Comparison of ENCODE assay signal across 9 mouse cellular contexts in the genomic region with DNA sequence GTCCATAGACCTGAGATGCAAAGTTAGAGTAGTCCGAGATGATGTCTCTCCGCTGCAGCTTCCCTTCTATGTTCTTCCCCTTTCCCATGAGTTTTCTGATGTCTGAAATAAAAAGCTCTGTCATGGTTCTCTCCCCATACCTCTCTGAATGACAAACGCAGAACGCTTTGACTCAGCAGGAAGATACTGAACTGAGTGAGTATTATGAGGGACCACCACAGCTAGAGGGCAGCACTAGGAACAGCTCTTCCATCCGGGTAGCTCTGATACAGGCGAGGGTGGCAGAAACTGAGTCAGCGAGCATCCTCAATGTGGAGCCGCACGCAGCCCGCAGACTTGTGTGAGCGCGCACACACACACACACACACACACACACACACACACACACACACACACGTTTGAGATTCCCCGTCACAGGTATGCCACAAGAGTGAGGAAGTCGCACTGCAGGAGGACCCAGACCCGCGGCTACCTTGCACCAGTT. TPM values are rescaled to one million over a fixed set of nuclear protein-coding genes. Genes with fewer than 3 reads are reported as not detected.
DNase-seq lines count a peak whose midpoint lies in the region; ATAC-seq and TF ChIP-seq lines count a peak whose summit lies in the region.
"Had no signal": no experiment of that assay in that cellular context is flagged by ENCODE, and none has a peak within 500 bp of the region (broad histone marks: within the 10 kb centered on the region; RNA-seq: fewer than 3 reads in every experiment).

No protein-coding gene starts in this region.

- H3K4me2 ChIP-seq in embryonic facial prominence, embryonic 12.5 days (replicated peaks), result peak overlapping the region; percentile 43
- no peak overlapping the region for H3K4me2 ChIP-seq in liver, postnatal 0 days (ENCODE audit: low read depth, low read length)

- H3K4me3 ChIP-seq in embryonic facial prominence, embryonic 12.5 days, result 0 out of 2 replicates have a peak overlapping the region, but pooled peaks have one; percentile 19
- H3K4me3 ChIP-seq in layer of hippocampus, adult 2 months, result no peak overlapping the region
- H3K4me3 ChIP-seq in liver, postnatal 0 days (ENCODE audit: low read depth, low read length), result no peak overlapping the region

- peak; percentile 10 to 28 for DNase-seq in CD8-positive naive resting alpha-beta T cell, adult 2 months (ENCODE audit: low read depth in 2 of 2, low spot score in 2 of 2)
- DNase-seq in adrenal gland, postnatal 14 days, result peak; percentile 57
- DNase-seq in heart, postnatal 14 days, result peak; percentile 17 to 52
- DNase-seq in layer of hippocampus, adult 2 months (ENCODE audit: low spot score in 2 of 2), result peak; percentile 63 to 68
- DNase-seq in liver, postnatal 0 days, result peak; percentile 57
- DNase-seq in thymus, postnatal 4 days, result peak; percentile 78

- H3K9ac ChIP-seq in embryonic facial prominence, embryonic 12.5 days, result no peak overlapping the region
- H3K9ac ChIP-seq in liver, postnatal 0 days (replicated peaks), result no peak overlapping the region

- H3K9me3 ChIP-seq in embryonic facial prominence, embryonic 12.5 days, result no peaks in the 10 kb centered on the region
- no peaks in the 10 kb centered on the region for H3K9me3 ChIP-seq in liver, postnatal 0 days (ENCODE audit: low read length)

- no peaks in the 10 kb centered on the region for H3K27me3 ChIP-seq in embryonic facial prominence, embryonic 12.5 days
- no peaks in the 10 kb centered on the region for H3K27me3 ChIP-seq in liver, postnatal 0 days (ENCODE audit: insufficient read depth, low read length)

- ATAC-seq in embryonic facial prominence, embryonic 12.5 days (ENCODE audit: insufficient number of reproducible peaks, insufficient read depth, low FRiP score, low TSS enrichment), result no peak
- no peak for ATAC-seq in liver, postnatal 0 days
- ATAC-seq in neutrophil, adult 5-6 weeks (ENCODE audit: extremely low read depth, insufficient number of reproducible peaks, low FRiP score, poor library complexity, severe bottlenecking), result peak; percentile 73; the same call in 1 of the 2 replicates

- WGBS in embryonic facial prominence, embryonic 12.5 days, result 34% methylated on average over 16 of the region's 17 CpGs
- 24% methylated on average over 17 of the region's 17 CpGs for WGBS in liver, postnatal 0 days (ENCODE audit: insufficient replicate concordance)

- no peak overlapping the region for H3K27ac ChIP-seq in embryonic facial prominence, embryonic 12.5 days
- no peak overlapping the region for H3K27ac ChIP-seq in layer of hippocampus, adult 2 months
- H3K27ac ChIP-seq in liver, postnatal 0 days (ENCODE audit: low read depth), result no peak overlapping the region

- no peaks in the 10 kb centered on the region for H3K36me3 ChIP-seq in embryonic facial prominence, embryonic 12.5 days
- no peaks in the 10 kb centered on the region for H3K36me3 ChIP-seq in liver, postnatal 0 days (replicated peaks; ENCODE audit: insufficient read depth, low read length)

- TF ChIP-seq EP300 in liver, postnatal 0 days (IDR thresholded peaks at IDR 0.05; ENCODE audit: low read depth), result no peak

- peak; percentile 77 for TF ChIP-seq CTCF in layer of hippocampus, adult 2 months (conservative IDR thresholded peaks at IDR 0.05)
- TF ChIP-seq CTCF in liver, postnatal 0 days (IDR thresholded peaks at IDR 0.05; ENCODE audit: low read depth), result peak; percentile 74

- H3K4me1 ChIP-seq in embryonic facial prominence, embryonic 12.5 days, result no peaks in the 10 kb centered on the region
- no peaks in the 10 kb centered on the region for H3K4me1 ChIP-seq in liver, postnatal 0 days (ENCODE audit: insufficient read depth)

- intact Hi-C loops in heart, postnatal 14 days (cut with DNase I), result no loop called here

RNA-seq across cellular contexts. Expression of a gene that starts 20.4 kb away (rescaled TPM):
- total RNA-seq in adrenal gland, postnatal 14 days (2021), result 0.48 and 0.53 TPM in 2 replicates
- 0.08 and 0.32 TPM in 2 replicates for polyA plus RNA-seq in embryonic facial prominence, embryonic 12.5 days (2016; fragmentation: Nextera tagmentation; extraction: Ambion mirVana)
- total RNA-seq in heart, postnatal 14 days (2021), result under 1 TPM; 0.10 TPM
- 1 to 10 TPM; 1.1 to 1.3 TPM for total RNA-seq in layer of hippocampus, adult 2 months (2021)
- 0.04 TPM in 1 of 2 replicates, not detected in the other for polyA plus RNA-seq in liver, postnatal 0 days (2015; fragmentation: Nextera tagmentation; extraction: Ambion mirVana)
- 0.25 TPM in 1 of 2 replicates, not detected in the other for total RNA-seq in neutrophil, adult 5-6 weeks (2017)

RNA-seq across cellular contexts. Expression of a gene that starts 25.3 kb away (rescaled TPM):
- 474 and 521 TPM in 2 replicates for total RNA-seq in adrenal gland, postnatal 14 days (2021)
- 110 and 111 TPM in 2 replicates for polyA plus RNA-seq in embryonic facial prominence, embryonic 12.5 days (2016; fragmentation: Nextera tagmentation; extraction: Ambion mirVana)
- total RNA-seq in heart, postnatal 14 days (2021), result 100 to 1,000 TPM; 227 to 256 TPM
- 100 to 1,000 TPM; 123 to 126 TPM for total RNA-seq in layer of hippocampus, adult 2 months (2021)
- 274 and 276 TPM in 2 replicates for polyA plus RNA-seq in liver, postnatal 0 days (2015; fragmentation: Nextera tagmentation; extraction: Ambion mirVana)
- total RNA-seq in neutrophil, adult 5-6 weeks (2017), result 317 and 339 TPM in 2 replicates

RNA-seq across cellular contexts. Expression of a gene that starts 25.3 kb away (rescaled TPM):
- total RNA-seq in adrenal gland, postnatal 14 days (2021), result not detected in 2 replicates
- not detected in 2 replicates for polyA plus RNA-seq in embryonic facial prominence, embryonic 12.5 days (2016; fragmentation: Nextera tagmentation; extraction: Ambion mirVana)
- total RNA-seq in heart, postnatal 14 days (2021), result 1 to 10 TPM in 1 of 2 experiments, not detected in 1; 1.2 TPM
- total RNA-seq in layer of hippocampus, adult 2 months (2021), result not detected
- polyA plus RNA-seq in liver, postnatal 0 days (2015; fragmentation: Nextera tagmentation; extraction: Ambion mirVana), result not detected in 2 replicates
- total RNA-seq in neutrophil, adult 5-6 weeks (2017), result not detected in 2 replicates
- polyA plus RNA-seq: large intestine, adult 2 months had no signal

RNA-seq across cellular contexts. Expression of a gene that starts 26.9 kb away (rescaled TPM):
- total RNA-seq in adrenal gland, postnatal 14 days (2021), result 0.79 and 5.3 TPM in 2 replicates
- not detected in 2 replicates for polyA plus RNA-seq in embryonic facial prominence, embryonic 12.5 days (2016; fragmentation: Nextera tagmentation; extraction: Ambion mirVana)
- not detected for total RNA-seq in heart, postnatal 14 days (2021)
- not detected for total RNA-seq in layer of hippocampus, adult 2 months (2021)
- polyA plus RNA-seq in liver, postnatal 0 days (2015; fragmentation: Nextera tagmentation; extraction: Ambion mirVana), result 13.8 and 14.6 TPM in 2 replicates
- total RNA-seq in neutrophil, adult 5-6 weeks (2017), result not detected in 2 replicates

RNA-seq across cellular contexts. Expression of a gene that starts 40.5 kb away (rescaled TPM):
- 4.7 and 4.9 TPM in 2 replicates for total RNA-seq in adrenal gland, postnatal 14 days (2021)
- 1.4 and 1.9 TPM in 2 replicates for polyA plus RNA-seq in embryonic facial prominence, embryonic 12.5 days (2016; fragmentation: Nextera tagmentation; extraction: Ambion mirVana)
- total RNA-seq in heart, postnatal 14 days (2021), result 100 to 1,000 TPM; 542 to 580 TPM
- total RNA-seq in layer of hippocampus, adult 2 months (2021), result under 1 TPM; 0.44 to 0.49 TPM
- polyA plus RNA-seq in liver, postnatal 0 days (2015; fragmentation: Nextera tagmentation; extraction: Ambion mirVana), result 10.8 and 12.6 TPM in 2 replicates
- total RNA-seq in neutrophil, adult 5-6 weeks (2017), result 0.35 and 1.4 TPM in 2 replicates

Comparison
In these comparisons a context has a peak if more than half of its experiments do, and no peak if none do; other contexts are left out.
1. DNase-seq: peak in every context shown above with its lines; median percentile 78 in thymus, postnatal 4 days; 66 in layer of hippocampus, adult 2 months; 57 in adrenal gland, postnatal 14 days; 57 in liver, postnatal 0 days; 34 in heart, postnatal 14 days; 19 in CD8-positive naive resting alpha-beta T cell, adult 2 months.